Mouse (Mus musculus) lung, adult 2 months (tissue): ENCODE measurements at regions not wholly inside any gene's neighbourhood (a gene's known extent, or its start where the extent isn't known, plus 50 kb on each side); places are given as distances from the start of the nearest gene placed in this dataset.

Source experiments
- CTCF ChIP-seq: fragments of 200-500 bp; IDR thresholded peaks from 2 replicates; pipeline ENCODE4 v1.5.1; 2011; ENCODE audit warnings: mild to moderate bottlenecking, low read length, control low read depth; ENCODE audit not compliant: insufficient read depth
- POLR2A ChIP-seq: fragments of 200-500 bp; IDR thresholded peaks from 2 replicates; pipeline ENCODE4 v1.6.1; 2011; ENCODE audit warnings: low read depth, mild to moderate bottlenecking, control low read depth, low read length, borderline replicate concordance; ENCODE audit errors: extremely low read depth

- TF ChIP-seq CTCF (no peak), POLR2A (no peak)
These were observed 70.1 kb upstream of the Cdh6 start for GRCm38 (mm10) chr15:13243561-13243960.
